Mouse (Mus musculus) c-Kit-positive CD71-positive TER-119-negative erythroid progenitor cells, embryonic 14.5 days (primary cell): ENCODE results near the gene Yaf2.
"Not testable (repeated sequence)": the region's sequence is repeated elsewhere in the genome, so short reads cannot be mapped to it uniquely, and the experiment has no call there.

Experiments used
- DNase-seq: peaks from one replicate; pipeline ENCODE4 v3.0.0-alpha.2; 2013; ENCODE audit warnings: low read depth

The Yaf2 gene

GRCm38 (mm10) chr15:93252396-93252795 is 84.3 kb downstream of the Yaf2 start:
- no peak for DNase-seq

GRCm38 (mm10) chr15:93251553-93252250 is 85.0 kb downstream of the Yaf2 start:
- no peak for DNase-seq

DNA sequence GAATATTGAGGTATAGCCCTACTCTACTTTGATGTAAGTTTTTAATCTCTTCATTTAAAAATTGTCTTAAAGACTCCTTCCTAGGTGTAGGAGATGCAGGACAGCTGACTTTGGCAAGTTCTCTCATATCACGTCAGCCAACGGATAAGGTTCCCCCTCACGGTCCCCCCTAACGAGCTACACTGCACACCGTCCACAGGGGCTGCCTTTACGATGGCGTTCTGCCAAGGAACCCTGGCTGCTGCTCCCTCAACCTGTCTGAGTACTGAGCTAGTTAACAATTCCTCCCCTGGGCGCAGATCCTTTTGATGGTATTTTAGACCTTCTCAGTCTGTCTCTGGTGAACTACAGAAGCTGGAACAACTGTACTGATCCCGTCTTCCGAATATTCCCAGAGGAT is 93.5 kb downstream of the Yaf2 start:
- no peak for DNase-seq

DNA sequence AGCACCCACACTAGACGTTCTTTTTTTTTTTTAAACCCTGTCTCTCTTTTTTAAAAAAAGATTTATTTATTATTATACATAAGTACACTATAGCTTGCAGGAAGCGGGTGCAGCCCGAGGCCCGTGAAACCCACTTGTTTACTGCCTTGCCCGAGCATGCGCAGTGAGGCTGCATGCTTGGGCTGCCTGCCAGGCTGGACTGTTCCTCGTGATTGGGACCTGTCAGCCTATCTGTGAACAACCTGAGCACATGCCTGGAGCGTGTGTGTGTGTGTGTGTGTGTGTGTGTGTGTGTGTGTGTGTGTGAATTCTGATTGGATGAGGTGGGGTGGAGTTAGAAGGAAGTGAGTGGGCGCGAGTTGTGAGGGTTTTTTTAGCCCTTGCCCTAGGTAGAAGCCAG is 100.3 kb downstream of the Yaf2 start:
- DNase-seq: not testable (repeated sequence)
